Mouse (Mus musculus): ENCODE measurements around the gene Snx12. TPM values are rescaled to one million over a fixed set of nuclear protein-coding genes. Genes with fewer than 3 reads are reported as not detected.
A peak's percentile ranks its signal among the peaks of the same experiment; 100 is the strongest.

Snx12 gene
- total and polyA plus RNA-seq, 3 experiments: 31.5 to 56.7 (median 52.1) TPM

DNA sequence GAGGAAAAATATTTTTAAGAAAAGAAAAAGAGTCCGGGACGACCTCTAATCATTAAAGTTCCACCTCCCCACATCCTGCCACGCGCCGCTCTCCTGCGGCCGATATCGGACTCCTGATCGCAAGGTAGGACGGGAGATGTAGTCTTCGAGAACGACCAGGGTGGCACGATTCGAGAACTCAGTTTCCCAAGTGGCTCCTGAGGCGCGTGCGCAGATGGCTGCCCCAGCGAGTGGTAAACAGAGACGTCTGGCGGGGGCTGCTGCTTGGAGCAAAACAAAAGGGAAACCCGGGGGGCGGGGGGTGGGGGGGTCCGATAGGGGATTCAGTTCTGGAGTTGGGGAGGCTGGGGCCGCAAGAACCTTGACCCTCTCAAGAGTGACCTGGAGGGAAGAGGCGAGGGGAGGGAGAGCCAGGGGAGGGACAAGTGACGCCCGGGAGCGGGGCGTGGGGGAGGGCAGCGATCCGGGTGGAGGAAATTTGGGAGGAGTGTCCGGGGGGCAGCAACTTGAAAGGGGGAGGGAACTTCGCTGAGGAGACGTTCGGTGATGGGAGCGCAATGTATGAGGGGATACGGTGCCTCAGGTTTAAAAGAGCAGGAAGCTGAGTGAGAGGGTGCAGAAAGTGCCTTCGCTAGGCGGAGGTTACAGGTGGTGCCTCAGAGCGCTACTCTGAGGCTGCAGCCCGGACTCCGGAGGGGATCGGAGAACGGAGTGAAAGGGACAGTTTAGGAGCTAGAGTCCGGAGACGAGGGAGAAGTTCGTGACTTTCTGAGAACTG is 31.8 kb upstream of the Snx12 start, which contains the start of gene Foxo4:
Gene Foxo4 (plus strand): TSS at position 577 of the 778 bp plus-strand sequence.
- DNase-seq (ENCODE audit: extremely low read depth): peak; percentile 89
- TF ChIP-seq ELF1 (IDR thresholded peaks at IDR 0.05; ENCODE audit: low read depth, low read length) (no peak; the same call in 1 of the 2 replicates), JUND (conservative IDR thresholded peaks at IDR 0.05; ENCODE audit: low read depth, low read length) (no peak), ZMIZ1 (IDR thresholded peaks at IDR 0.05; ENCODE audit: low read depth, low read length) (peak; percentile 63; the same call in 1 of the 2 replicates), MXI1 (IDR thresholded peaks at IDR 0.05; ENCODE audit: low read depth, low read length) (peak; percentile 51), NRF1 (IDR thresholded peaks at IDR 0.05; ENCODE audit: low read depth, low read length) (peak; percentile 83), HCFC1 (IDR thresholded peaks at IDR 0.05; ENCODE audit: low read depth, low read length) (peak; percentile 89), PAX5 (IDR thresholded peaks at IDR 0.05; ENCODE audit: low read length) (no peak), MAZ (IDR thresholded peaks at IDR 0.05; ENCODE audit: low read depth, low read length) (0 out of 2 replicates have a peak, but pooled peaks have one; percentile 31), POLR2AphosphoS2 (IDR thresholded peaks at IDR 0.05; ENCODE audit: low read depth, low read length) (0 out of 2 replicates have a peak, but pooled peaks have one; percentile 33), ETS1 (conservative IDR thresholded peaks at IDR 0.05; ENCODE audit: low read depth, low read length) (no peak), TCF12 (IDR thresholded peaks at IDR 0.05; ENCODE audit: low read depth, low read length) (0 out of 2 replicates have a peak, but pooled peaks have one; percentile 28), BHLHE40 (IDR thresholded peaks at IDR 0.05; ENCODE audit: low read depth, low read length) (peak; percentile 43), MAX (IDR thresholded peaks at IDR 0.05; ENCODE audit: low read length) (peak; percentile 56; the same call in 1 of the 2 replicates), EP300 (IDR thresholded peaks at IDR 0.05; ENCODE audit: low read length) (no peak), MYC (IDR thresholded peaks at IDR 0.05; ENCODE audit: low read depth, low read length) (peak; percentile 75), MEF2A (IDR thresholded peaks at IDR 0.05; ENCODE audit: borderline replicate concordance, low read depth, low read length) (0 out of 2 replicates have a peak, but pooled peaks have one; percentile 9), POLR2A (IDR thresholded peaks at IDR 0.05; ENCODE audit: low read depth, low read length) (peak; percentile 66), SMC3 (IDR thresholded peaks at IDR 0.05; ENCODE audit: low read depth, low read length) (no peak), NELFE (IDR thresholded peaks at IDR 0.05; ENCODE audit: low read depth, low read length) (peak; percentile 38), SIN3A (IDR thresholded peaks at IDR 0.05; ENCODE audit: low read length) (peak; percentile 73), KAT2A (IDR thresholded peaks at IDR 0.05; ENCODE audit: insufficient replicate concordance, low read length) (peak; percentile 63; the same call in 1 of the 2 replicates), USF2 (conservative IDR thresholded peaks at IDR 0.05; ENCODE audit: low read depth, low read length) (no peak), ZNF384 (IDR thresholded peaks at IDR 0.05; ENCODE audit: low read depth, low read length) (no peak), TBP (conservative IDR thresholded peaks at IDR 0.05; ENCODE audit: low read depth, low read length) (peak; percentile 75)
- 0 out of 4 replicates have a peak, but pooled peaks cover 0 to 11% of the 10 kb centered on the region in 2 experiments for H3K4me1 ChIP-seq (ENCODE audit: control insufficient read depth in 1 of 2, insufficient read depth in 2 of 2)
- dilution Hi-C loops (cut with MboI; ENCODE audit: extremely low pct_ligation_motif_present, extremely low pct_unique_long_range_greater_than_20kb, low sequenced_read_pairs): no loop called here
- peak within 1 kb of the TSS; percentile 46 for H3K27ac ChIP-seq (ENCODE audit: insufficient read depth, low read depth)
- no peaks in the 10 kb centered on the region for H3K79me2 ChIP-seq (replicated peaks; ENCODE audit: control insufficient read depth, extremely low read depth, insufficient read depth, poor library complexity, severe bottlenecking)
- no peaks in the 10 kb centered on the region for H3K9me3 ChIP-seq (replicated peaks; ENCODE audit: low read length)
- H3K4me3 ChIP-seq (replicated peaks in 1 of 3; ENCODE audit: low read depth in 2 of 3, low read length in 2 of 3, poor library complexity in 1 of 3): peak within 1 kb of the TSS; percentile 34 to 68 (median 56)
- H3K9ac ChIP-seq (ENCODE audit: insufficient read depth, low read depth): peak within 1 kb of the TSS; percentile 85
- peak within 1 kb of the TSS; percentile 56 for H3K4me2 ChIP-seq (ENCODE audit: insufficient read depth, low read depth, poor library complexity, severe bottlenecking)
- no peaks in the 10 kb centered on the region for H3K27me3 ChIP-seq (replicated peaks)
- in situ Hi-C loops (cut with MboI; ENCODE audit: low pct_ligation_motif_present, low pct_unique_long_range_greater_than_20kb, low sequenced_read_pairs): no loop called here
- H3K36me3 ChIP-seq (replicated peaks in 1 of 2; ENCODE audit: control insufficient read depth in 1 of 2, insufficient read depth in 1 of 2, low read length in 1 of 2): peaks cover 11 to 21% of the 10 kb centered on the region in 2 experiments
